Mouse (Mus musculus): ENCODE results near the gene Camta1. TPM values are rescaled to one million over a fixed set of nuclear protein-coding genes. Genes with fewer than 3 reads are reported as not detected.

The Camta1 gene
- total RNA-seq, 1 experiment = 9.3 TPM

DNA sequence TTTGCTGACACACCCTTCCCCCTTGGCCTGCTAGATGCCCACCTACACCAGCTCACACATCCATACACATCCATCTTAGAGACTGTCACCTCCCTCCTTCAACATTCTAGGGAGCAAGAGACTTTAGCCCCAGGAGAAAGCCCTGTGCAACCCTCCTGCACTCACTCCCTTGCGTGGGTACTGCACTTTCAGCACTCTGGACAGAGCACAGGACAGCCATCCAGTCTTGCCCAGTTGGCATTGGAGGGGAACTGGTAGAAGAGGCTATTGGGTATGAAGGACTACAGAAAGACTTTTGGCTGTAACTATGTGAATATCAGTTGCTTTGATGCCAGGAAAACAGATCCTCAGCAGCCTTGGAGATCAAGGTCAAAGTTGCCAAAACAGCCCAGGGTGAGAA, 675.9 kb downstream of the Camta1 start:
- in situ Hi-C loops (cut with MboI; ENCODE audit: low sequenced_read_pairs in 2 of 2, unreplicated experiment in 2 of 2) = no loop called here
- TF ChIP-seq ZNF384 (IDR thresholded peaks at IDR 0.05; ENCODE audit: low read depth, low read length) (no peak), CHD2 (IDR thresholded peaks at IDR 0.05; ENCODE audit: low read depth, low read length) (no peak), MAFK (IDR thresholded peaks at IDR 0.05; ENCODE audit: insufficient read depth, low read depth, low read length) (no peak), HCFC1 (IDR thresholded peaks at IDR 0.05; ENCODE audit: borderline replicate concordance, insufficient read depth, low read length) (no peak), ZC3H11A (IDR thresholded peaks at IDR 0.05; ENCODE audit: borderline replicate concordance, low read depth, low read length) (no peak)
- no peaks in the 10 kb centered on the region for H3K36me3 ChIP-seq (ENCODE audit: control insufficient read depth, insufficient read depth, low read length, poor library complexity, severe bottlenecking)
- H3K9me3 ChIP-seq (ENCODE audit: control insufficient read depth, insufficient read depth, low read depth, low read length) = no peaks in the 10 kb centered on the region
- H3K4me1 ChIP-seq (ENCODE audit: control insufficient read depth in 2 of 2, insufficient read depth in 2 of 2, low read length in 2 of 2, poor library complexity in 1 of 2) = no peaks in the 10 kb centered on the region
- H3K27ac ChIP-seq (ENCODE audit: insufficient read depth, low read depth, low read length, poor library complexity, severe bottlenecking) = no peak overlapping the region
- H3K4me3 ChIP-seq (ENCODE audit: insufficient read depth in 1 of 2, low read depth in 1 of 2, low read length in 2 of 2, poor library complexity in 1 of 2, severe bottlenecking in 1 of 2) = no peak overlapping the region
- no peak for DNase-seq (ENCODE audit: low read depth, low spot score)
- no peak overlapping the region for H3K9ac ChIP-seq (ENCODE audit: insufficient read depth, low read depth, low read length, poor library complexity, severe bottlenecking)

DNA sequence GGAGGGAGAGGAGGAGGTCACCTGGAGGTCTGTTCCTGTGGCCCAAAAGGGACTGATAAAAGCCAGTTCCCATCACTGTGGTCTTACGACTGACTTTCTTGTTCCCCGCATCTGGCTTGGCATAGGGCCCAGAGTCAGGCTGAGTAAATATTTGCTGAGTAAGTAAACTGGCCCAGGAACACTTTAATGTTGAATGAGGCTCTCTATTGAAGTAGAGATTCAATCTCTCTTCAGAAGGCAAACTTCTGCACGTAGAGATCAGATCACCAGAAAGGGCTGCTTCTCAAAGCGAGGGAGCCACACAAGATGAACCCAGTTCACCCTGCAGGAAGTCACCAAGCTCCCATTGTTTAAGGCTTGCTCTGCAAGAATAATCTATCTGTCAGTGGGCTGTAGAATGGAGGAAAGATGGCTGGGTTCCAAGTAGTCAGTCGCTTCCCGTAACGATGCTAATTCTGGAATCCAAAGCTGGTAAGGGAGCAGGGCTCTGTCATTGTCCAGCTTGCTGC, 681.2 kb downstream of the Camta1 start:
- TF ChIP-seq ZC3H11A (IDR thresholded peaks at IDR 0.05; ENCODE audit: borderline replicate concordance, low read depth, low read length) (no peak), CHD2 (IDR thresholded peaks at IDR 0.05; ENCODE audit: low read depth, low read length) (no peak), ZNF384 (IDR thresholded peaks at IDR 0.05; ENCODE audit: low read depth, low read length) (no peak), MAFK (IDR thresholded peaks at IDR 0.05; ENCODE audit: insufficient read depth, low read depth, low read length) (no peak), HCFC1 (IDR thresholded peaks at IDR 0.05; ENCODE audit: borderline replicate concordance, insufficient read depth, low read length) (no peak)
- no peaks in the 10 kb centered on the region for H3K9me3 ChIP-seq (ENCODE audit: control insufficient read depth, insufficient read depth, low read depth, low read length)
- no peaks in the 10 kb centered on the region for H3K4me1 ChIP-seq (ENCODE audit: control insufficient read depth in 2 of 2, insufficient read depth in 2 of 2, low read length in 2 of 2, poor library complexity in 1 of 2)
- H3K4me3 ChIP-seq (ENCODE audit: insufficient read depth in 1 of 2, low read depth in 1 of 2, low read length in 2 of 2, poor library complexity in 1 of 2, severe bottlenecking in 1 of 2) = no peak overlapping the region
- in situ Hi-C loops (cut with MboI; ENCODE audit: low sequenced_read_pairs in 2 of 2, unreplicated experiment in 2 of 2) = no loop called here
- H3K27ac ChIP-seq (ENCODE audit: insufficient read depth, low read depth, low read length, poor library complexity, severe bottlenecking) = no peak overlapping the region
- no peak overlapping the region for H3K9ac ChIP-seq (ENCODE audit: insufficient read depth, low read depth, low read length, poor library complexity, severe bottlenecking)
- no peak for DNase-seq (ENCODE audit: low read depth, low spot score)
- H3K36me3 ChIP-seq (ENCODE audit: control insufficient read depth, insufficient read depth, low read length, poor library complexity, severe bottlenecking) = no peaks in the 10 kb centered on the region

DNA sequence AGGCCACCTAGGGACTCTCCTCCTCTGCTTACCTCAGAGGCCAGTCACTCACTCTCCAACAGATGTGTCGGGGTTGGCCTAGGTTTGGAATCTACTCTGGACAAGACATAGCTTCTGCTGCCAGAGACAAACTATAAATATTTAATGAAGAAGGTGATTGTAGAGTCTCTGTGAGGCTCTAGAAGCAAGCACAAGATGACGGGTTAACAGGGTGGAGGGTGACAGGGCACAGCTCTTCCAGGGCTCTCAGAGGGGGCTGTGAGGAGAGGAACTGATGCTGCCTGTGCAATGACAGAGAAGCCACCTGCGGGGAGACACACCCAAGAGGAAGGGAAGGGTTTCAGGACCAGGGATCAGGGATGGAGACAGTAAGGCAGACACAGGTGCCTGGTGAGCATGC, 682.0 kb downstream of the Camta1 start:
- H3K9me3 ChIP-seq (ENCODE audit: control insufficient read depth, insufficient read depth, low read depth, low read length) = no peaks in the 10 kb centered on the region
- TF ChIP-seq CHD2 (IDR thresholded peaks at IDR 0.05; ENCODE audit: low read depth, low read length) (no peak), ZC3H11A (IDR thresholded peaks at IDR 0.05; ENCODE audit: borderline replicate concordance, low read depth, low read length) (no peak), ZNF384 (IDR thresholded peaks at IDR 0.05; ENCODE audit: low read depth, low read length) (no peak), MAFK (IDR thresholded peaks at IDR 0.05; ENCODE audit: insufficient read depth, low read depth, low read length) (no peak), HCFC1 (IDR thresholded peaks at IDR 0.05; ENCODE audit: borderline replicate concordance, insufficient read depth, low read length) (no peak)
- no peaks in the 10 kb centered on the region for H3K36me3 ChIP-seq (ENCODE audit: control insufficient read depth, insufficient read depth, low read length, poor library complexity, severe bottlenecking)
- H3K4me1 ChIP-seq (ENCODE audit: control insufficient read depth in 2 of 2, insufficient read depth in 2 of 2, low read length in 2 of 2, poor library complexity in 1 of 2) = no peaks in the 10 kb centered on the region
- H3K27ac ChIP-seq (ENCODE audit: insufficient read depth, low read depth, low read length, poor library complexity, severe bottlenecking) = no peak overlapping the region
- H3K9ac ChIP-seq (ENCODE audit: insufficient read depth, low read depth, low read length, poor library complexity, severe bottlenecking) = no peak overlapping the region
- no peak overlapping the region for H3K4me3 ChIP-seq (ENCODE audit: insufficient read depth in 1 of 2, low read depth in 1 of 2, low read length in 2 of 2, poor library complexity in 1 of 2, severe bottlenecking in 1 of 2)
- no peak for DNase-seq (ENCODE audit: low read depth, low spot score)
- in situ Hi-C loops (cut with MboI; ENCODE audit: low sequenced_read_pairs in 2 of 2, unreplicated experiment in 2 of 2) = no loop called here

DNA sequence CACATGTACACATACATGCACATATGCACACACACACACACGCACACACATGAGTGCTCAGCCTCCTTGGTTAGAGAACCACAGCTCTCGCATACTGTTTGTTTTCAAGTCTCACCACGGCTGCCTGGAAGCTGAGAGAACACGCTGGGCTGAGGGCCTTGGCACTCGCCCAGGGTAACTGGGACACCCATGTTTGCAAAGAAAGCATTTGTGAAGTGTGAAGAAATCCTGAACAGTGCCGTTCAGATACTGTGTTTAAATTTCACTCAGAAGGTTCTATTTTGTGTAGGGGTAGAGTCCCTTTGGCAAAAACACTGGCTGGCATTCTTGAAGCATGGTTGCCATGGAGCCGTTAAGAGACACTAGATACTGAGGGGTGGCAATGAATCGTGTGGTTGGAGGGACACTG, 682.7 kb downstream of the Camta1 start:
- Histone ChIP-seq H3K9me3 (ENCODE audit: control insufficient read depth, insufficient read depth, low read depth, low read length) (no peaks in the 10 kb centered on the region), H3K9ac (ENCODE audit: insufficient read depth, low read depth, low read length, poor library complexity, severe bottlenecking) (no peak overlapping the region), H3K4me1 (ENCODE audit: control insufficient read depth in 2 of 2, insufficient read depth in 2 of 2, low read length in 2 of 2, poor library complexity in 1 of 2) (no peaks in the 10 kb centered on the region), H3K36me3 (ENCODE audit: control insufficient read depth, insufficient read depth, low read length, poor library complexity, severe bottlenecking) (no peaks in the 10 kb centered on the region), H3K27ac (ENCODE audit: insufficient read depth, low read depth, low read length, poor library complexity, severe bottlenecking) (no peak overlapping the region), H3K4me3 (ENCODE audit: insufficient read depth in 1 of 2, low read depth in 1 of 2, low read length in 2 of 2, poor library complexity in 1 of 2, severe bottlenecking in 1 of 2) (no peak overlapping the region)
- no peak for DNase-seq (ENCODE audit: low read depth, low spot score)
- in situ Hi-C loops (cut with MboI; ENCODE audit: low sequenced_read_pairs in 2 of 2, unreplicated experiment in 2 of 2) = no loop called here
- TF ChIP-seq ZNF384 (IDR thresholded peaks at IDR 0.05; ENCODE audit: low read depth, low read length) (no peak), ZC3H11A (IDR thresholded peaks at IDR 0.05; ENCODE audit: borderline replicate concordance, low read depth, low read length) (no peak), CHD2 (IDR thresholded peaks at IDR 0.05; ENCODE audit: low read depth, low read length) (no peak), MAFK (IDR thresholded peaks at IDR 0.05; ENCODE audit: insufficient read depth, low read depth, low read length) (no peak), HCFC1 (IDR thresholded peaks at IDR 0.05; ENCODE audit: borderline replicate concordance, insufficient read depth, low read length) (no peak)

DNA sequence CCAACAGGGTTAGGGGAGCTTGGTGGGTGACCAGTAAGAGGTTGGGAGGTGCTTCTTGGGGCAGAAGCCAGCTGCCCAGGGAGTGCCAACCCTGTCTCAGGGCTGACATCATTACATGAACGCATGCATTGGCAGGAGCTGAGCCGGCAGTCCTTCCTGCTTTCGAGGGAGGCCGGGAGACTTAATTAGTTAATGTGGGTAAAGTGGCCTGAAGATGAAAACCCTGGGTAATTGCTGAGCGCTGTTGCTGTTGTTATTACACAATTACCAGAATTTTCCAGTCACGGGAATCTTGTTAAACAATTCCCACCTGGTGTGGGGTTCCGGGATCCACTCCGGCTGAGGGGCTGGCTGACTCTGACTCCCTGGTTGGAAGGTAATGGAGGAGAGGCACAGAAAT, 689.1 kb downstream of the Camta1 start:
- in situ Hi-C loops (cut with MboI; ENCODE audit: low sequenced_read_pairs in 2 of 2, unreplicated experiment in 2 of 2) = no loop called here
- TF ChIP-seq ZNF384 (IDR thresholded peaks at IDR 0.05; ENCODE audit: low read depth, low read length) = no peak
- TF ChIP-seq HCFC1 (IDR thresholded peaks at IDR 0.05; ENCODE audit: borderline replicate concordance, insufficient read depth, low read length) = no peak
- no peak for TF ChIP-seq CHD2 (IDR thresholded peaks at IDR 0.05; ENCODE audit: low read depth, low read length)
- TF ChIP-seq MAFK (IDR thresholded peaks at IDR 0.05; ENCODE audit: insufficient read depth, low read depth, low read length) = no peak
- no peak for TF ChIP-seq ZC3H11A (IDR thresholded peaks at IDR 0.05; ENCODE audit: borderline replicate concordance, low read depth, low read length)
- Histone ChIP-seq H3K36me3 (ENCODE audit: control insufficient read depth, insufficient read depth, low read length, poor library complexity, severe bottlenecking) (no peaks in the 10 kb centered on the region), H3K9me3 (ENCODE audit: control insufficient read depth, insufficient read depth, low read depth, low read length) (no peaks in the 10 kb centered on the region), H3K9ac (ENCODE audit: insufficient read depth, low read depth, low read length, poor library complexity, severe bottlenecking) (no peak overlapping the region), H3K27ac (ENCODE audit: insufficient read depth, low read depth, low read length, poor library complexity, severe bottlenecking) (no peak overlapping the region), H3K4me3 (ENCODE audit: insufficient read depth in 1 of 2, low read depth in 1 of 2, low read length in 2 of 2, poor library complexity in 1 of 2, severe bottlenecking in 1 of 2) (no peak overlapping the region), H3K4me1 (ENCODE audit: control insufficient read depth in 2 of 2, insufficient read depth in 2 of 2, low read length in 2 of 2, poor library complexity in 1 of 2) (peaks cover 0 to 14% of the 10 kb centered on the region in 2 experiments; a peak in 2 of 4 replicates)
- DNase-seq (ENCODE audit: low read depth, low spot score) = no peak

Data from ES-E14 (cell line).